Mouse (Mus musculus): Measurements from ENCODE around the gene Ap1b1.

DNA sequence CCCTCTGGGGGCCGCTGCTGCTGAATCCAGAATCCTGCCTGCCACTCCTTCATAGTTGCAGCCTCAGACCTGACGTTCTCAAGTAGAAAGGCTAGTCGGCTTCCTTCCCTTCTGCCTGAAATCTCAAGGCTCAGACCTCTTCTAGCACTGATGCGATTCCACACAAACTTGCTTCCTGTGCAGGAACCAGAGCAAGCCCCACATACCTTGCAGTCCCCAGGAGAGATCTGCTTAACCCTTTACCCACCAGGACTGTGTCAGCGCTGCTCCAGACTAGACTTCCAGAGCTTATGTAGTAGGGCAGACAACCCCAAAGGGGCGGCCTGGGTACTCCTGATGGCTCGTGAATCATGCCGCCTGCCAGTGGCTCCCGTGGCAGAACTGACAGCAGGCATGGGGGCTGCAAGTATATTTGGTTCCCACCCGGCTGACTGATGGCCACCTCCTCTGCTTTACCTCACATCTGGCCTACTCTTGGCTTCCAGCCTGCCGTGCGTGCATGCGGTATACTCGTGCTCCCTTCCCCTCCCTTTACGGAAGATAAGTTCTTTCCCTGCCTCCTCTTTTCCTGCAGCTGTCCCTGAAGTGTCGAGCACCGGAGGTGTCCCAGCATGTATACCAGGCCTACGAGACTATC is 54.6 kb downstream of the Ap1b1 start:
- TF ChIP-seq CTCF (IDR thresholded peaks at IDR 0.05; ENCODE audit: borderline replicate concordance, insufficient read depth, low read length): no peak
- no peak for TF ChIP-seq POLR2A (IDR thresholded peaks at IDR 0.05; ENCODE audit: low read depth, low read length)

Data from embryonic fibroblast, embryonic 13.5 days (primary cell).